Mouse (Mus musculus): ENCODE measurements around the gene Fxyd3. TPM values are rescaled to one million over a fixed set of nuclear protein-coding genes. Genes with fewer than 3 reads are reported as not detected.

Fxyd3 gene
- polyA plus RNA-seq, 1 experiment = 0.64 TPM

GRCm38 (mm10) chr7:31031731-31032130 lies 44.8 kb downstream of the Fxyd3 start:
- Histone ChIP-seq H3K36me3 (ENCODE audit: control insufficient read depth, insufficient read depth, low read length) (no peaks in the 10 kb centered on the region), H3K27me3 (ENCODE audit: control insufficient read depth, insufficient read depth, low read length) (no peaks in the 10 kb centered on the region), H3K4me3 (ENCODE audit: control insufficient read depth, low read depth, low read length) (no peak overlapping the region), H3K27ac (ENCODE audit: control insufficient read depth, insufficient read depth, low read depth, low read length) (no peak overlapping the region), H3K4me1 (ENCODE audit: control insufficient read depth, insufficient read depth, low read length) (peaks cover 6% of the 10 kb centered on the region)
- TF ChIP-seq POLR2A (IDR thresholded peaks at IDR 0.05; ENCODE audit: control insufficient read depth, low read depth, low read length) (no peak), CTCF (IDR thresholded peaks at IDR 0.05; ENCODE audit: control insufficient read depth, insufficient read depth, insufficient replicate concordance, low read depth, low read length) (no peak)

GRCm38 (mm10) chr7:31030717-31031116 lies 45.8 kb downstream of the Fxyd3 start:
- H3K4me3 ChIP-seq (ENCODE audit: control insufficient read depth, low read depth, low read length) = no peak overlapping the region
- no peaks in the 10 kb centered on the region for H3K36me3 ChIP-seq (ENCODE audit: control insufficient read depth, insufficient read depth, low read length)
- TF ChIP-seq POLR2A (IDR thresholded peaks at IDR 0.05; ENCODE audit: control insufficient read depth, low read depth, low read length) = no peak
- no peak for TF ChIP-seq CTCF (IDR thresholded peaks at IDR 0.05; ENCODE audit: control insufficient read depth, insufficient read depth, insufficient replicate concordance, low read depth, low read length)
- H3K27me3 ChIP-seq (ENCODE audit: control insufficient read depth, insufficient read depth, low read length) = no peaks in the 10 kb centered on the region
- no peak overlapping the region for H3K27ac ChIP-seq (ENCODE audit: control insufficient read depth, insufficient read depth, low read depth, low read length)
- H3K4me1 ChIP-seq (ENCODE audit: control insufficient read depth, insufficient read depth, low read length) = peaks cover 3% of the 10 kb centered on the region

DNA sequence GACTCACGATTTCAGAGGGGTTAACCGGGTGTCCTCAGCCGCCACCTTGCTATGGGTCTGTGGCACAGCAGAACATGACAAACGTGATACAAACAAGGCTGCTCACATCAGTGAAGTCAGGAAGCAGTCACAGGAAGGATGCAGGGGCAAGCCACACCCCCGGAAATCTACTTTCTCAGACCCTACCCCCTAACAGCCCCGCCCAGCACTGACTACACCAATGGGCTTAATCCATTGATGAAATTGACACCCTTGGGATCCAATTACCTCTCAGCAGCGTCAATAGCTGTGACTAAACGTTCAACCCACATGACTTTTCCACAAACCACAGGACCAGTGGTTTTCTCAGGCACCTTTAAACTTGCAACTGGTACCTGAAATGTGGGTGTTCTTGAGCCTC lies 47.9 kb downstream of the Fxyd3 start:
- Histone ChIP-seq H3K27ac (ENCODE audit: control insufficient read depth, insufficient read depth, low read depth, low read length) (no peak overlapping the region), H3K4me3 (ENCODE audit: control insufficient read depth, low read depth, low read length) (no peak overlapping the region), H3K27me3 (ENCODE audit: control insufficient read depth, insufficient read depth, low read length) (no peaks in the 10 kb centered on the region), H3K4me1 (ENCODE audit: control insufficient read depth, insufficient read depth, low read length) (peaks cover 3% of the 10 kb centered on the region), H3K36me3 (ENCODE audit: control insufficient read depth, insufficient read depth, low read length) (no peaks in the 10 kb centered on the region)
- no peak for TF ChIP-seq CTCF (IDR thresholded peaks at IDR 0.05; ENCODE audit: control insufficient read depth, insufficient read depth, insufficient replicate concordance, low read depth, low read length)

Other genes with a start within 250 kb of the Fxyd3 start
- gene Ffar3, start 220.5 kb downstream of the Fxyd3 start, polyA plus RNA-seq (2012; rRNA removed) = not detected in 2 replicates
- gene Ffar1, start 215.1 kb downstream of the Fxyd3 start, polyA plus RNA-seq (2012; rRNA removed) = 0.55 and 0.62 TPM in 2 replicates
- gene Cd22, start 196.4 kb downstream of the Fxyd3 start, polyA plus RNA-seq (2012; rRNA removed) = 0.08 and 0.41 TPM in 2 replicates
- gene Mag, start 161.8 kb downstream of the Fxyd3 start, polyA plus RNA-seq (2012; rRNA removed) = 18.2 and 21.3 TPM in 2 replicates
- 0.38 and 1.5 TPM in 2 replicates for gene Hamp2, start 152.0 kb downstream of the Fxyd3 start, polyA plus RNA-seq (2012; rRNA removed)
- not detected in 2 replicates for gene Hamp, start 132.7 kb downstream of the Fxyd3 start, polyA plus RNA-seq (2012; rRNA removed)
- 27.0 and 31.3 TPM in 2 replicates for gene Usf2, start 119.9 kb downstream of the Fxyd3 start, polyA plus RNA-seq (2012; rRNA removed)
- 24.4 and 30.2 TPM in 2 replicates for gene Lsr, start 103.2 kb downstream of the Fxyd3 start, polyA plus RNA-seq (2012; rRNA removed)
- 524 and 525 TPM in 2 replicates for gene Fam187b, start 102.9 kb downstream of the Fxyd3 start, polyA plus RNA-seq (2012; rRNA removed)
- 8.3 and 12.1 TPM in 2 replicates for gene Fxyd5, start 34.2 kb downstream of the Fxyd3 start, polyA plus RNA-seq (2012; rRNA removed)
- gene Fxyd7, start 25.2 kb downstream of the Fxyd3 start, polyA plus RNA-seq (2012; rRNA removed) = 1.3 and 1.6 TPM in 2 replicates
- 94.7 and 104 TPM in 2 replicates for gene Fxyd1, start 19.5 kb downstream of the Fxyd3 start, polyA plus RNA-seq (2012; rRNA removed)
- gene Lgi4, start 17.4 kb downstream of the Fxyd3 start, polyA plus RNA-seq (2012; rRNA removed) = 2.0 TPM in 2 replicates
- 0.73 and 2.1 TPM in 2 replicates for gene Hpn, start 38.6 kb upstream of the Fxyd3 start, polyA plus RNA-seq (2012; rRNA removed)
- 1.4 and 1.8 TPM in 2 replicates for gene Scn1b, start 50.3 kb upstream of the Fxyd3 start, polyA plus RNA-seq (2012; rRNA removed)
- 35.1 and 35.3 TPM in 2 replicates for gene Gramd1a, start 79.2 kb upstream of the Fxyd3 start, polyA plus RNA-seq (2012; rRNA removed)
- gene Scgb2b2, start 213.8 kb upstream of the Fxyd3 start, polyA plus RNA-seq (2012; rRNA removed) = not detected in 2 replicates
- gene Scgb1b2, start 215.1 kb upstream of the Fxyd3 start, polyA plus RNA-seq (2012; rRNA removed) = not detected in 2 replicates

All from testis, adult 2 months (tissue).